Mouse (Mus musculus): ENCODE measurements around the gene Anxa6.

DNA sequence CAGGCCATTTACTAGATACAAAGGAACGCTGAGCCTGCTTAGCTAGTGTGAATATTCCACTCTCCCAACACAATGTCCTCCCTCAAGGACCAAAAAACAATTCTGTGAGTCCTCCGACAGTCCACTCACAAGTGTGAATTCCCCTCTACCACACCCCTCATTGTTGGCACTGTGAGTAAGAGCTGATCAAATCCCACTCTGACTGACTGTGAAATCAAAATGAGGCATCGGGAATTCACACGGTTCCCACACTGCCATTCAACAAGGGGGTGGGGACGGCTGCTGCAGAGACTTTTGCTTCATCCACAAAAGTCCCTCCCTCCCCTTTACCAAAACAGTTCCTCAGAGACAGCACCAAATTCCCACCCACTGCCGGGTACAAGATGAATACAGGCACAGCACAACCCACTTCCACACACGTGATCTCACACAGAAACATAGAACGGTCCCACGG is 79.2 kb downstream of the Anxa6 start:
- no peak for TF ChIP-seq CTCF (IDR thresholded peaks at IDR 0.05; ENCODE audit: borderline replicate concordance, control insufficient read depth, extremely low read depth, insufficient read depth, low read length, poor library complexity)
- no peak for TF ChIP-seq POLR2A (IDR thresholded peaks at IDR 0.05; ENCODE audit: control insufficient read depth, extremely low read depth, insufficient read depth, low read length, poor library complexity)
